In genomic region chr19:26617287-26617686, GRCm38 (mm10) we compare ENCODE assay signal across 15 mouse cellular contexts.
"Had no signal": no experiment of that assay in that cellular context is flagged by ENCODE, and none has a peak within 500 bp of the region (broad histone marks: within the 10 kb centered on the region; RNA-seq: fewer than 3 reads in every experiment).

No protein-coding gene starts in this region.

- H3K4me2 ChIP-seq: neural tube, embryonic 15.5 days; stomach, embryonic 15.5 days had no signal

- H3K27me3 ChIP-seq: neural tube, embryonic 15.5 days; stomach, embryonic 15.5 days had no signal

- H3K4me1 ChIP-seq: neural tube, embryonic 15.5 days had no signal

- H3K9me3 ChIP-seq: neural tube, embryonic 15.5 days; stomach, embryonic 15.5 days had no signal

- H3K9ac ChIP-seq: neural tube, embryonic 15.5 days; stomach, embryonic 15.5 days had no signal

- H3K4me3 ChIP-seq: neural tube, embryonic 15.5 days; stomach, embryonic 15.5 days had no signal

- H3K27ac ChIP-seq: neural tube, embryonic 15.5 days; stomach, embryonic 15.5 days; stomach, postnatal 0 days had no signal

- DNase-seq: retina, postnatal 1 day; right cerebral cortex, adult 18-20 months; right cerebral cortex, postnatal 14 days; right cerebral cortex, postnatal 25 days; right cerebral cortex, postnatal 4 days; spleen, adult 18-20 months; thymus, adult 18-20 months; thymus, adult 2 months; thymus, postnatal 14 days; thymus, postnatal 25 days; thymus, postnatal 36 days; thymus, postnatal 4 days had no signal
